Mouse (Mus musculus): ENCODE results near the gene Zfand5.

Gene Zfand5

DNA sequence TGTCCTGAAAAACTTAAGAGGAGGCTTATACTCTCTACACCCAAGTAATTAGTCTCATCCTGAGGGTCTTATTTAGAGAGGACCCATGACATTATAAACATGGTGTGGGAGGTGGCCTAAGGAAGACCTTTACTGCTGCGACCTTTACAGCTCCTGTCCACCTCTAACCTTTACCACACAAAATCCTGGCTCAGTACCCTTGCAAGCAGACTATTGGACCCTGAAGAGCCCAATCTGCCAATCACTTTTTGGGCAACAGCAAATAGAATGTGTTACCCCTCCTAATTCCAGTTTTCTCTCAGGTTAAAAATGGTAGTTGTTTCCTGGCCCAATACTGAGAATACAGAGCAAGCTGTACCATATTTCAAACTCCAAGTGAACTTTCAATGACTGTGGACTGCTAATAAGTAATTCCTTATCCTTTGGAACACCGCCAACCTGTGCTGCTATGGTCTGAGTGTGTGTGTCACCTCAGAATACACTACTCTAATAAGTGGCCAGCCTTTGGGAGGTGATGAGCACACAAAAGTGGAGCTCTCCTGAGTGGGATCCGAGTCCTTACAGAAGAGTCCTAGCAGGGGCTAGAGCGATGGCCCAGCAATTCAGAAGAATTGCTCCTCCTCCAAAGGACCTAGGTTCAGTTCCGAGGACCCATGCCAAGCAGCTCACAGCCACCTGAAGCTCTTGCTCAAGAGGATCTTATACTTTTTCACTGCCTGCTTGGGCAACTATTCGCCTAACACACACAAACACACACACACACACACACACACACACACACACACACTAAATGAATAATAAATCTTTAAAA is 58.4 kb downstream of the Zfand5 start:
- DNase-seq = no peak

GRCm38 (mm10) chr19:21331621-21332155 is 59.6 kb downstream of the Zfand5 start:
- DNase-seq = no peak
